Mouse (Mus musculus): Measurements from ENCODE around the gene Zbtb16. TPM values are rescaled to one million over a fixed set of nuclear protein-coding genes. Genes with fewer than 3 reads are reported as not detected.
A peak's percentile ranks its signal among the peaks of the same experiment; 100 is the strongest.

Gene Zbtb16
- polyA plus RNA-seq, 1 experiment from 2014 or later, result 1.00 TPM

DNA sequence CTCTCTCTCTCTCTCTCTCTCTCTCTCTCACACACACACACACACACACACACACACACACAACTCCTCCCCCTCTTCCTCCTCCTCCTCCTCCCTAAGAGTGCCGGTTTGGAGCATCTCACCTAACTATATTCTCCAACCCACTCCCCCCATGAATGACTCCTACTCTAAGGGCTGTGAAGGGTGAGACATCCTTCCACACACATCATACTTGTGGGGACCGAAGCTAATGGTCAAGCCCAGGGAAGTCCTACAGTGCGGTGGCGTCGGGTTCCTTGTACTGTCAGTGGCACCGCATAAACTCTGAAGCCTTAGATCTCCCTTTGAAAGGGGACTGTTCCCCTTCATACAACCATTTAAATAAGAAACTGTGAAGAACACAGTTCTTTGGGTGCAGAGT, 110.9 kb downstream of the Zbtb16 start:
- 84% methylated on average over 6 of the region's 6 CpGs for WGBS
- peaks cover 46% of the 10 kb centered on the region for H3K4me1 ChIP-seq (replicated peaks)

GRCm38 (mm10) chr9:48724733-48725132, 111.3 kb downstream of the Zbtb16 start:
- Histone ChIP-seq H3K4me1 (replicated peaks) (peaks cover 42% of the 10 kb centered on the region), H3K36me3 (no peaks in the 10 kb centered on the region), H3K9ac (no peak overlapping the region), H3K27me3 (replicated peaks) (no peaks in the 10 kb centered on the region), H3K9me3 (replicated peaks) (no peaks in the 10 kb centered on the region), H3K4me3 (no peak overlapping the region), H3K4me2 (no peak overlapping the region), H3K27ac (ENCODE audit: poor library complexity, severe bottlenecking) (no peak overlapping the region)
- no peak for ATAC-seq (ENCODE audit: insufficient number of reproducible peaks, low FRiP score)
- WGBS, result 61% methylated on average over 3 of the region's 3 CpGs

More for the DNA sequence above, 110.9 kb downstream of the Zbtb16 start:
- no peak for ATAC-seq (ENCODE audit: insufficient number of reproducible peaks, low FRiP score)
- Histone ChIP-seq H3K9ac (no peak overlapping the region), H3K4me2 (no peak overlapping the region), H3K9me3 (replicated peaks) (no peaks in the 10 kb centered on the region), H3K27ac (ENCODE audit: poor library complexity, severe bottlenecking) (no peak overlapping the region), H3K27me3 (replicated peaks) (no peaks in the 10 kb centered on the region), H3K4me3 (no peak overlapping the region), H3K36me3 (no peaks in the 10 kb centered on the region)

DNA sequence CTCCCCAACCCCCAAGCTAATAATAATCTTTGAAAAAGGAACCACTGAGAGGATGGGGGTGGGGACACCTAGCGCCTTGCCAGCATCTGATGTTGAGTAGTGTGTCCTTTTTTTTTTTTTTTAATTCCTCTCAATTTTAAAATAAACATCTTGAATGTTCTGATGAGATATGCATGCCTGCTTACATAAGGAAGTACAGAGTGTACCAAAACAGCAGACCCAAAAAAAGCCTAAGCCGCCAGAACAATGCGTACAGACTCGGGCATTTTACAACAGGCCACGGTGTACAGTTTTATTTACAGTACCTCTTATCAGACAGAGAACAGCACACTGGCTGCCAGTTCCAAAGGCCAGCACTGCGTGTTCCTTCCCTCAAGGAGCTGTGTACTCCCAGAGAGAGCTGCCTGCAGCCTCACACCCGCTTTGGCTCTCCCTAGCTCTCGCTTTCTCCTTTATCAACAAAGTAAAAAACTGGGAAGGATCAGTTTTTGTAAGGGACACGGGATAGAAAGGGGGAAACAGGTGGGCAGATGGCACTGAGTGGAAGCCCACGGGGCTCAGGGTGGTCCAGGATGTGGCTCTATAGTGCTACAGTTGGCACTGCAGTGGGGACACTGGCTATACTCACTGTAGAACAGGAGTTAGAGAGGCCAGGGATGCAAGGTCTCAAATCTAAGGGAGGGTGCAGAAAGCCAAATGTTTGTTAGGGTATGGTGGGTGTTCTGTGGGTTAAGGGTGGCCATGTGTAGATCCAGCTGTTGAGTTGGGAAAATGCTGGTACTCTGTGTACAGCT, 112.3 kb downstream of the Zbtb16 start:
- H3K27me3 ChIP-seq (replicated peaks), result no peaks in the 10 kb centered on the region
- H3K27ac ChIP-seq (ENCODE audit: poor library complexity, severe bottlenecking), result peak overlapping the region; percentile 70
- H3K4me2 ChIP-seq, result peak overlapping the region; percentile 17
- peaks cover 32% of the 10 kb centered on the region for H3K4me1 ChIP-seq (replicated peaks)
- H3K9ac ChIP-seq, result peak overlapping the region; percentile 40; the same call in 1 of the 2 replicates
- H3K4me3 ChIP-seq, result no peak overlapping the region
- peak; percentile 66 for ATAC-seq (ENCODE audit: insufficient number of reproducible peaks, low FRiP score)
- WGBS, result 18% methylated on average over 10 of the region's 10 CpGs
- H3K36me3 ChIP-seq, result no peaks in the 10 kb centered on the region
- H3K9me3 ChIP-seq (replicated peaks), result no peaks in the 10 kb centered on the region

GRCm38 (mm10) chr9:48723025-48723424, 113.0 kb downstream of the Zbtb16 start:
- no peaks in the 10 kb centered on the region for H3K27me3 ChIP-seq (replicated peaks)
- 19% methylated on average over 3 of the region's 3 CpGs for WGBS
- H3K9ac ChIP-seq, result no peak overlapping the region
- H3K36me3 ChIP-seq, result no peaks in the 10 kb centered on the region
- no peak for ATAC-seq (ENCODE audit: insufficient number of reproducible peaks, low FRiP score)
- H3K9me3 ChIP-seq (replicated peaks), result no peaks in the 10 kb centered on the region
- H3K27ac ChIP-seq (ENCODE audit: poor library complexity, severe bottlenecking), result peak overlapping the region; percentile 35; the same call in 1 of the 2 replicates
- no peak overlapping the region for H3K4me3 ChIP-seq
- H3K4me1 ChIP-seq (replicated peaks), result peaks cover 25% of the 10 kb centered on the region
- no peak overlapping the region for H3K4me2 ChIP-seq

GRCm38 (mm10) chr9:48722261-48722920, 113.6 kb downstream of the Zbtb16 start:
- H3K9ac ChIP-seq, result no peak overlapping the region
- no peaks in the 10 kb centered on the region for H3K9me3 ChIP-seq (replicated peaks)
- H3K36me3 ChIP-seq, result no peaks in the 10 kb centered on the region

DNA sequence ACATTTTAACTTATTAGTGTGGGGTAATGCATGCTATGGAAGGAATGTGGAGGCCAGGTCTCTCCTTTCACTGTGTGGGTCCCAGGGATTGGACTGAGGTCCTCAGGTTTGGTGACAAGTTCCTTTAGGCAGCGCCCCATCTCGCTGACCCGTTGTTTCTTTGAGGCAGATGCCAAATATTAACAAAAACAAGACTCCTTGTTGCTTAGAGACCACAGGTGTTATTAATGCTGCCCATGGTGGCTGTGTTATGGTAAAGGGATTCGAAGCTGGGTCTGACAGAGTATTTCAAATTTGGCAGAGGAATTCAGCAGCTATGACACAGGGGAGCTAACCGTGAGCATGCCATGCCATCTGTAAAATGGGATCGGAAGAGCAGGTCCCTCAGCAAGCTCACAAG, 114.4 kb downstream of the Zbtb16 start:
- WGBS, result 89% methylated on average over 6 of the region's 6 CpGs
- no peak overlapping the region for H3K9ac ChIP-seq
- no peak overlapping the region for H3K4me3 ChIP-seq
- no peaks in the 10 kb centered on the region for H3K9me3 ChIP-seq (replicated peaks)
- no peak overlapping the region for H3K4me2 ChIP-seq
- no peak for ATAC-seq (ENCODE audit: insufficient number of reproducible peaks, low FRiP score)
- peaks cover 20% of the 10 kb centered on the region for H3K4me1 ChIP-seq (replicated peaks)
- no peaks in the 10 kb centered on the region for H3K27me3 ChIP-seq (replicated peaks)
- no peaks in the 10 kb centered on the region for H3K36me3 ChIP-seq
- H3K27ac ChIP-seq (ENCODE audit: poor library complexity, severe bottlenecking), result no peak overlapping the region

More at GRCm38 (mm10) chr9:48722261-48722920, 113.6 kb downstream of the Zbtb16 start:
- WGBS, result 75% methylated on average over 3 of the region's 3 CpGs
- H3K4me1 ChIP-seq (replicated peaks), result peaks cover 20% of the 10 kb centered on the region
- ATAC-seq (ENCODE audit: insufficient number of reproducible peaks, low FRiP score), result no peak
- H3K27ac ChIP-seq (ENCODE audit: poor library complexity, severe bottlenecking), result no peak overlapping the region
- no peak overlapping the region for H3K4me2 ChIP-seq
- H3K27me3 ChIP-seq (replicated peaks), result no peaks in the 10 kb centered on the region
- H3K4me3 ChIP-seq, result no peak overlapping the region

DNA sequence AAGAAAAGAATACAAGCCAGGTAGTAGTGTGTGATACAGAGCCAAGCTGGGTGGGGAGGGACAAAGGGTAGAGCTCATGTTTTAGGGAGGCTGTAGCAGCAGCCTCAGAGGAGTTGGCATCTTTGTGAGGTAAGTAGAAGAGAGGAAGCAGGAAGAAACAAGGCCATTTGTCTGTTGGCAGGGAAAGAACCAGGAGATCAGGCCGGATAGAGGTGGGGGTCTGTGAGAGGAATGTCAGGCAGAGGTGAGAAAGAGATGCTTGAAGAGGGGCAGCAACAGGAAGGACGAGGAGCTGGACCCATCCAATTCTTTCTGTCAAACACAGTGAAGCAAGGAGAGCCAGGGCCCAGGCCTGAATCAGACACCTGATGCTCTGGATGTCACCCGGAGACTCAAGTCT, 114.8 kb downstream of the Zbtb16 start:
- WGBS, result 54% methylated on average over 3 of the region's 3 CpGs
- Histone ChIP-seq H3K9ac (no peak overlapping the region), H3K4me2 (no peak overlapping the region), H3K27me3 (replicated peaks) (no peaks in the 10 kb centered on the region), H3K36me3 (no peaks in the 10 kb centered on the region), H3K27ac (ENCODE audit: poor library complexity, severe bottlenecking) (no peak overlapping the region), H3K4me1 (replicated peaks) (peaks cover 20% of the 10 kb centered on the region), H3K9me3 (replicated peaks) (no peaks in the 10 kb centered on the region), H3K4me3 (no peak overlapping the region)
- no peak for ATAC-seq (ENCODE audit: insufficient number of reproducible peaks, low FRiP score)

- H3K9ac ChIP-seq, result no peak overlapping the region
- no peak for ATAC-seq (ENCODE audit: insufficient number of reproducible peaks, low FRiP score)
- no peak overlapping the region for H3K27ac ChIP-seq (ENCODE audit: poor library complexity, severe bottlenecking)
- no peak overlapping the region for H3K4me3 ChIP-seq
- H3K4me1 ChIP-seq (replicated peaks), result peaks cover 20% of the 10 kb centered on the region
- no peaks in the 10 kb centered on the region for H3K27me3 ChIP-seq (replicated peaks)
- H3K9me3 ChIP-seq (replicated peaks), result no peaks in the 10 kb centered on the region
- H3K4me2 ChIP-seq, result no peak overlapping the region
- no peaks in the 10 kb centered on the region for H3K36me3 ChIP-seq
- 77% methylated on average over 12 of the region's 12 CpGs for WGBS
These were observed 115.6 kb downstream of the Zbtb16 start for GRCm38 (mm10) chr9:48720251-48720963.

DNA sequence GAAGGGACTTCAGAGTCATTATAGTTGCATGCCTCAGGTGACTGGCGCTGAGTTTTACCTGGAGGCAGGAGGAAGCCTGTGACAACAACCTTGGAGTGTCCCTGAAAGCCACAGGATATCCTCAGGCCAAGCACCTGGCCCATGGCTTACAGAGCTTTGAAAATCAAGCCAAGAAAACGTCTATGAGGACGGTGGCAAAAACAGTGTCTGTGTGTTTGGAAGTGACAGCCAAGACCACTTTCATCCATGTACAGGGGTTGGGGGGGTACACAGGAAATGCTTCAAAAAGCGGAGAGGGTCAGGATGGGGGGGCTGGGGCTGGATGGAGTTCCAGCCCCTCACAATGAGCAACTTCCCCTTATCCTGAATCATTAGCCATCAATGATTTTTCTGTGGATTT, 116.4 kb downstream of the Zbtb16 start:
- WGBS, result 79% methylated on average over 4 of the region's 4 CpGs

DNA sequence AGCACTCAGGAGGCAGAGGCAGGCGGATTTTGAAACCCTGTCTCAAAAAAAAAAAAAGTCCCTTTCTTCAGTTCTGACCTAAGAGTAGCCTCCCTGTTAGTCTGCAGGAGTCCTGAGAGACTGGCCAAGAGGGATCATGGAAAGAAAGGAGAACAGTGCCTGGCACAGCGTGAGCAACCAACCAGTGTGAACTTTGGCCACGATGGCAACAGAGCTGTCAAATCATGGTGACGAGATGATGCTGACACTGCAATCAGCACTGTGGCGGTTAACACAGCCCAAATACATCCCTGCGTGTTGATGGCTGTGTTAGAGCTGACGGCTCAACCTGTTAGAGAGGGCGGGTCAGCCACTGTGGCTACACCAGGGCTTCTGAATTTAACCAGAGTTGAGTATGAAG, 119.5 kb downstream of the Zbtb16 start:
- H3K4me3 ChIP-seq, result no peak overlapping the region
- H3K36me3 ChIP-seq, result no peaks in the 10 kb centered on the region
- H3K4me2 ChIP-seq, result no peak overlapping the region
- H3K9me3 ChIP-seq (replicated peaks), result no peaks in the 10 kb centered on the region
- no peaks in the 10 kb centered on the region for H3K27me3 ChIP-seq (replicated peaks)
- H3K27ac ChIP-seq (ENCODE audit: poor library complexity, severe bottlenecking), result no peak overlapping the region
- ATAC-seq (ENCODE audit: insufficient number of reproducible peaks, low FRiP score), result no peak
- no peak overlapping the region for H3K9ac ChIP-seq
- H3K4me1 ChIP-seq (replicated peaks), result peaks cover 3% of the 10 kb centered on the region; the same call in 1 of the 2 replicates
- WGBS, result 73% methylated on average over 8 of the region's 8 CpGs

More for the DNA sequence above, 116.4 kb downstream of the Zbtb16 start:
- no peak overlapping the region for H3K9ac ChIP-seq
- no peak overlapping the region for H3K4me2 ChIP-seq
- peaks cover 20% of the 10 kb centered on the region for H3K4me1 ChIP-seq (replicated peaks)
- H3K27me3 ChIP-seq (replicated peaks), result no peaks in the 10 kb centered on the region
- H3K4me3 ChIP-seq, result no peak overlapping the region
- no peak for ATAC-seq (ENCODE audit: insufficient number of reproducible peaks, low FRiP score)
- no peak overlapping the region for H3K27ac ChIP-seq (ENCODE audit: poor library complexity, severe bottlenecking)
- no peaks in the 10 kb centered on the region for H3K9me3 ChIP-seq (replicated peaks)
- H3K36me3 ChIP-seq, result no peaks in the 10 kb centered on the region

- no peaks in the 10 kb centered on the region for H3K36me3 ChIP-seq
- no peaks in the 10 kb centered on the region for H3K9me3 ChIP-seq (replicated peaks)
- H3K4me2 ChIP-seq, result no peak overlapping the region
- ATAC-seq (ENCODE audit: insufficient number of reproducible peaks, low FRiP score), result no peak
- H3K27ac ChIP-seq (ENCODE audit: poor library complexity, severe bottlenecking), result no peak overlapping the region
- H3K9ac ChIP-seq, result no peak overlapping the region
- H3K4me1 ChIP-seq (replicated peaks), result peaks cover 15% of the 10 kb centered on the region
- WGBS, result 74% methylated on average over 8 of the region's 8 CpGs
- H3K4me3 ChIP-seq, result no peak overlapping the region
- no peaks in the 10 kb centered on the region for H3K27me3 ChIP-seq (replicated peaks)
These were observed 121.0 kb downstream of the Zbtb16 start for GRCm38 (mm10) chr9:48715042-48715441.

Data from heart, embryonic 12.5 days (tissue).